Mouse (Mus musculus) forebrain, embryonic 12.5 days (tissue): ENCODE measurements at regions not wholly inside any gene's neighbourhood (a gene's known extent, or its start where the extent isn't known, plus 50 kb on each side); places are given as distances from the start of the nearest gene placed in this dataset.

Experiments used
- ATAC-seq: fragments of 200-750 bp; cut with Nextera tagmentation; 2 replicates; pipeline ENCODE4 v1.8.0; 2017; ENCODE audit warnings: moderate TSS enrichment; ENCODE audit not compliant: low FRiP score
- H3K27ac ChIP-seq: fragments of 300-500 bp; sonication (generic); 2 replicates; pipeline ENCODE4 v1.5.1; 2016; ENCODE audit warnings: mild to moderate bottlenecking
- H3K27me3 ChIP-seq: fragments of 300-500 bp; sonication (generic); 2 replicates; pipeline ENCODE4 v1.6.1; 2016; ENCODE audit warnings: mild to moderate bottlenecking
- H3K36me3 ChIP-seq: fragments of 300-500 bp; sonication (generic); replicated peaks from 2 replicates; pipeline ENCODE4 v1.6.1; 2016; ENCODE audit warnings: mild to moderate bottlenecking
- H3K4me1 ChIP-seq: fragments of 300-500 bp; sonication (generic); 2 replicates; pipeline ENCODE4 v1.6.1; 2016
- H3K4me2 ChIP-seq: fragments of 300-500 bp; sonication (generic); 2 replicates; pipeline ENCODE4 v1.6.1; 2016; ENCODE audit warnings: mild to moderate bottlenecking, moderate library complexity
- H3K4me3 ChIP-seq: fragments of 300-500 bp; sonication (generic); replicated peaks from 2 replicates; pipeline ENCODE4 v1.5.1; 2016; ENCODE audit warnings: mild to moderate bottlenecking
- H3K9ac ChIP-seq: fragments of 300-500 bp; sonication (generic); 2 replicates; pipeline ENCODE4 v1.6.1; 2016; ENCODE audit warnings: mild to moderate bottlenecking
- H3K9me3 ChIP-seq: fragments of 300-500 bp; sonication (generic); 2 replicates; pipeline ENCODE4 v1.6.1; 2016
- WGBS: fragments of 180-500 bp; shearing (Covaris S2); methylation state at CpG from one replicate; pipeline ENCODE4 v1.1.7; 2016; 5-methylcytosine and 5-hydroxymethylcytosine counted together

GRCm38 (mm10) chr2:92813028-92813427 is 101.9 kb upstream of the Syt13 start:
- H3K4me1 ChIP-seq: peaks cover 24% of the 10 kb centered on the region
- H3K9me3 ChIP-seq: no peaks in the 10 kb centered on the region
- WGBS: 80% methylated on average over 11 of the region's 11 CpGs
- peaks cover 5% of the 10 kb centered on the region; the same call in 1 of the 2 replicates for H3K27me3 ChIP-seq
- no peak overlapping the region for H3K27ac ChIP-seq
- no peak overlapping the region for H3K4me2 ChIP-seq
- ATAC-seq: peak; percentile 33; the same call in 1 of the 2 replicates
- no peak overlapping the region for H3K9ac ChIP-seq
- no peak overlapping the region for H3K4me3 ChIP-seq
- H3K36me3 ChIP-seq: no peaks in the 10 kb centered on the region

GRCm38 (mm10) chr2:92819586-92819985 is 95.3 kb upstream of the Syt13 start:
- no peaks in the 10 kb centered on the region for H3K4me1 ChIP-seq
- H3K9ac ChIP-seq: no peak overlapping the region
- H3K4me3 ChIP-seq: no peak overlapping the region
- H3K27me3 ChIP-seq: no peaks in the 10 kb centered on the region
- no peaks in the 10 kb centered on the region for H3K36me3 ChIP-seq
- no peaks in the 10 kb centered on the region for H3K9me3 ChIP-seq
- WGBS: 73% methylated on average over 6 of the region's 6 CpGs
- H3K27ac ChIP-seq: no peak overlapping the region
- H3K4me2 ChIP-seq: no peak overlapping the region
- ATAC-seq: no peak

- Histone ChIP-seq H3K27me3 (no peaks in the 10 kb centered on the region), H3K4me2 (no peak overlapping the region), H3K9me3 (no peaks in the 10 kb centered on the region), H3K27ac (no peak overlapping the region), H3K4me1 (peaks cover 15% of the 10 kb centered on the region; the same call in 1 of the 2 replicates), H3K9ac (no peak overlapping the region), H3K4me3 (no peak overlapping the region), H3K36me3 (no peaks in the 10 kb centered on the region)
- 85% methylated on average over 1 of the region's 1 CpGs for WGBS
- ATAC-seq: no peak
Observed at GRCm38 (mm10) chr2:92824325-92824724, 90.6 kb upstream of the Syt13 start.

GRCm38 (mm10) chr2:92825395-92825794 is 89.5 kb upstream of the Syt13 start:
- no peak for ATAC-seq
- H3K4me2 ChIP-seq: no peak overlapping the region
- no peak overlapping the region for H3K4me3 ChIP-seq
- H3K27ac ChIP-seq: no peak overlapping the region
- no peaks in the 10 kb centered on the region for H3K27me3 ChIP-seq
- peaks cover 24% of the 10 kb centered on the region; the same call in 1 of the 2 replicates for H3K4me1 ChIP-seq
- no peaks in the 10 kb centered on the region for H3K9me3 ChIP-seq
- H3K9ac ChIP-seq: no peak overlapping the region
- 20% methylated on average over 6 of the region's 6 CpGs for WGBS
- no peaks in the 10 kb centered on the region for H3K36me3 ChIP-seq

- no peaks in the 10 kb centered on the region for H3K27me3 ChIP-seq
- 63% methylated on average over 2 of the region's 2 CpGs for WGBS
- H3K9ac ChIP-seq: no peak overlapping the region
- no peak overlapping the region for H3K27ac ChIP-seq
- no peak for ATAC-seq
- H3K4me1 ChIP-seq: peaks cover 24% of the 10 kb centered on the region
- H3K36me3 ChIP-seq: no peaks in the 10 kb centered on the region
- H3K9me3 ChIP-seq: no peaks in the 10 kb centered on the region
- no peak overlapping the region for H3K4me2 ChIP-seq
- H3K4me3 ChIP-seq: no peak overlapping the region
Observed at GRCm38 (mm10) chr2:92830134-92830533, 84.8 kb upstream of the Syt13 start.

- Histone ChIP-seq H3K36me3 (no peaks in the 10 kb centered on the region), H3K4me2 (no peak overlapping the region), H3K27ac (no peak overlapping the region), H3K4me1 (peaks cover 15% of the 10 kb centered on the region), H3K27me3 (no peaks in the 10 kb centered on the region), H3K9ac (no peak overlapping the region), H3K4me3 (no peak overlapping the region), H3K9me3 (no peaks in the 10 kb centered on the region)
- no peak for ATAC-seq
- WGBS: 79% methylated on average over 7 of the region's 7 CpGs
Observed at GRCm38 (mm10) chr2:92831784-92832183, 83.1 kb upstream of the Syt13 start.

- H3K9ac ChIP-seq: no peak overlapping the region
- no peak overlapping the region for H3K4me2 ChIP-seq
- H3K36me3 ChIP-seq: no peaks in the 10 kb centered on the region
- 72% methylated on average over 4 of the region's 4 CpGs for WGBS
- H3K27ac ChIP-seq: no peak overlapping the region
- H3K27me3 ChIP-seq: no peaks in the 10 kb centered on the region
- H3K4me3 ChIP-seq: no peak overlapping the region
- peaks cover 5% of the 10 kb centered on the region for H3K4me1 ChIP-seq
- no peaks in the 10 kb centered on the region for H3K9me3 ChIP-seq
- ATAC-seq: no peak
Observed at GRCm38 (mm10) chr2:92836203-92836602, 78.7 kb upstream of the Syt13 start.

- Histone ChIP-seq H3K36me3 (no peaks in the 10 kb centered on the region), H3K9me3 (no peaks in the 10 kb centered on the region), H3K4me3 (no peak overlapping the region), H3K4me1 (peaks cover 5% of the 10 kb centered on the region), H3K4me2 (no peak overlapping the region), H3K27me3 (0 out of 2 replicates have a peak, but pooled peaks cover 3% of the 10 kb centered on the region), H3K27ac (no peak overlapping the region), H3K9ac (no peak overlapping the region)
- 84% methylated on average over 5 of the region's 5 CpGs for WGBS
- ATAC-seq: no peak
Observed at GRCm38 (mm10) chr2:92838012-92838411, 76.9 kb upstream of the Syt13 start.

GRCm38 (mm10) chr2:92840009-92840408 is 74.9 kb upstream of the Syt13 start:
- Histone ChIP-seq H3K4me3 (no peak overlapping the region), H3K27ac (no peak overlapping the region), H3K27me3 (0 out of 2 replicates have a peak, but pooled peaks cover 3% of the 10 kb centered on the region), H3K9me3 (no peaks in the 10 kb centered on the region), H3K4me1 (peaks cover 7% of the 10 kb centered on the region), H3K9ac (no peak overlapping the region), H3K4me2 (no peak overlapping the region), H3K36me3 (no peaks in the 10 kb centered on the region)
- WGBS: 15% methylated on average over 4 of the region's 4 CpGs
- ATAC-seq: 0 out of 2 replicates have a peak, but pooled peaks have one; percentile 63

GRCm38 (mm10) chr2:92841626-92842025 is 73.3 kb upstream of the Syt13 start:
- peaks cover 17% of the 10 kb centered on the region for H3K4me1 ChIP-seq
- no peak overlapping the region for H3K9ac ChIP-seq
- H3K36me3 ChIP-seq: no peaks in the 10 kb centered on the region
- 0 out of 2 replicates have a peak, but pooled peaks cover 3% of the 10 kb centered on the region for H3K27me3 ChIP-seq
- no peak overlapping the region for H3K27ac ChIP-seq
- no peak for ATAC-seq
- H3K4me3 ChIP-seq: no peak overlapping the region
- no peak overlapping the region for H3K4me2 ChIP-seq
- no peaks in the 10 kb centered on the region for H3K9me3 ChIP-seq
- 42% methylated on average over 3 of the region's 3 CpGs for WGBS

- Histone ChIP-seq H3K9ac (no peak overlapping the region), H3K36me3 (no peaks in the 10 kb centered on the region), H3K4me3 (no peak overlapping the region), H3K4me1 (peaks cover 20% of the 10 kb centered on the region), H3K4me2 (no peak overlapping the region), H3K9me3 (no peaks in the 10 kb centered on the region), H3K27me3 (0 out of 2 replicates have a peak, but pooled peaks cover 3% of the 10 kb centered on the region), H3K27ac (0 out of 2 replicates have a peak overlapping the region, but pooled peaks have one; percentile 14)
- 18% methylated on average over 14 of the region's 14 CpGs for WGBS
- no peak for ATAC-seq
Observed at GRCm38 (mm10) chr2:92845061-92845769, 69.7 kb upstream of the Syt13 start.

- no peak overlapping the region for H3K4me3 ChIP-seq
- no peak for ATAC-seq
- no peaks in the 10 kb centered on the region for H3K36me3 ChIP-seq
- no peak overlapping the region for H3K4me2 ChIP-seq
- H3K27ac ChIP-seq: no peak overlapping the region
- no peak overlapping the region for H3K9ac ChIP-seq
- peaks cover 30% of the 10 kb centered on the region for H3K4me1 ChIP-seq
- no peaks in the 10 kb centered on the region for H3K9me3 ChIP-seq
- no peaks in the 10 kb centered on the region for H3K27me3 ChIP-seq
- 71% methylated on average over 13 of the region's 13 CpGs for WGBS
Observed at GRCm38 (mm10) chr2:92848962-92849361, 65.9 kb upstream of the Syt13 start.

GRCm38 (mm10) chr2:92851336-92851735 is 63.6 kb upstream of the Syt13 start:
- H3K4me3 ChIP-seq: no peak overlapping the region
- no peak overlapping the region for H3K27ac ChIP-seq
- H3K4me2 ChIP-seq: no peak overlapping the region
- H3K9ac ChIP-seq: no peak overlapping the region
- no peaks in the 10 kb centered on the region for H3K27me3 ChIP-seq
- ATAC-seq: no peak
- H3K9me3 ChIP-seq: no peaks in the 10 kb centered on the region
- H3K4me1 ChIP-seq: peaks cover 18% of the 10 kb centered on the region
- H3K36me3 ChIP-seq: no peaks in the 10 kb centered on the region
- 47% methylated on average over 5 of the region's 5 CpGs for WGBS
